ENCODE assay signal across 16 mouse cellular contexts in the genomic region with DNA sequence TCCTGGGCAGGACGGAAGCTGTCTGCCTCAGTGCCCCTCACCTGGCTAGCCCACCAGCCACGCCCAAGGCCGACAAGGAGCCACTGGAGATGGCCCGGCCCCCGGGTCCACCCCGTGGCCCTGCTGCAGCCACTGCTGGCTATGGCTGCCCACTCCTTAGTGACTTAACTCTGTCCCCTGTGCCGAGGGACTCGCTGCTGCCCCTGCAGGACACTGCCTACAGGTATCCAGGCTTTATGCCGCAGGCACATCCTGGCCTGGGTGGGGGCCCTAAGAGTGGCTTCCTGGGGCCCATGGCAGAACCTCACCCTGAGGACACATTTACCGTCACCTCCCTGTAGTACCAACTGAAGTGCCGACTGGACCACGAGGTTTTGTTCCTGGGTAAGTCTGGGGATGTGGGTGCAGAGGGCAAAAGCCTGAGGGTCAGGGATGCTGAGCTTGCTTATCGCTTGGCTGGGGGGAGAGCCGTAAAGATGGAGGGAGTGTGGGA. TPM values are rescaled to one million over a fixed set of nuclear protein-coding genes. Genes with fewer than 3 reads are reported as not detected.
DNase-seq lines count a peak whose midpoint lies in the region; ATAC-seq and TF ChIP-seq lines count a peak whose summit lies in the region.
"Had no signal": no experiment of that assay in that cellular context is flagged by ENCODE, and none has a peak within 500 bp of the region (broad histone marks: within the 10 kb centered on the region; RNA-seq: fewer than 3 reads in every experiment).

No protein-coding gene starts in this region.

- no peak overlapping the region for H3K4me2 ChIP-seq in hindbrain, postnatal 0 days (ENCODE audit: low read depth, low read length)
- H3K4me2 ChIP-seq in hindbrain, embryonic 12.5 days (replicated peaks) = no peak overlapping the region
- H3K4me2 ChIP-seq in lung, embryonic 14.5 days = no peak overlapping the region
- H3K4me2 ChIP-seq: heart, embryonic 15.5 days; hindbrain, embryonic 15.5 days; midbrain, embryonic 12.5 days had no signal

- peaks cover 54% of the 10 kb centered on the region for H3K36me3 ChIP-seq in hindbrain, postnatal 0 days (ENCODE audit: insufficient read depth, low read length)
- peaks cover 78% of the 10 kb centered on the region for H3K36me3 ChIP-seq in hindbrain, embryonic 12.5 days
- peaks cover 88% of the 10 kb centered on the region for H3K36me3 ChIP-seq in lung, embryonic 14.5 days (ENCODE audit: insufficient read depth)
- peaks cover 88% of the 10 kb centered on the region for H3K36me3 ChIP-seq in ES-E14 (ENCODE audit: control insufficient read depth, insufficient read depth, low read length, poor library complexity, severe bottlenecking)

- H3K27me3 ChIP-seq in hindbrain, postnatal 0 days (ENCODE audit: insufficient read depth, low read length) = no peaks in the 10 kb centered on the region
- H3K27me3 ChIP-seq in hindbrain, embryonic 12.5 days = no peaks in the 10 kb centered on the region
- H3K27me3 ChIP-seq in lung, embryonic 14.5 days (ENCODE audit: insufficient read depth, low read length) = no peaks in the 10 kb centered on the region
- H3K27me3 ChIP-seq: heart, embryonic 15.5 days; hindbrain, embryonic 15.5 days; midbrain, embryonic 12.5 days had no signal

- no peak for ATAC-seq in hindbrain, postnatal 0 days
- ATAC-seq in hindbrain, embryonic 12.5 days (ENCODE audit: low FRiP score) = no peak
- no peak for ATAC-seq in lung, embryonic 14.5 days (ENCODE audit: insufficient read depth)
- ATAC-seq: activated CD4-positive, CD25-positive, alpha-beta regulatory T cell, adult 4 months had no signal

- peak; percentile 36 for TF ChIP-seq CTCF in hindbrain, postnatal 0 days (IDR thresholded peaks at IDR 0.05; ENCODE audit: low read depth)
- TF ChIP-seq CTCF in lung, embryonic 14.5 days (IDR thresholded peaks at IDR 0.05; ENCODE audit: low read depth) = peak; percentile 42
- TF ChIP-seq CTCF in embryonic fibroblast, embryonic 13.5 days (IDR thresholded peaks at IDR 0.05; ENCODE audit: borderline replicate concordance, insufficient read depth, low read length) = peak; percentile 10; the same call in 1 of the 2 replicates

- no peak overlapping the region; the same call in 1 of the 2 replicates for H3K9ac ChIP-seq in hindbrain, postnatal 0 days (replicated peaks; ENCODE audit: low read length)
- H3K9ac ChIP-seq in hindbrain, embryonic 12.5 days = no peak overlapping the region
- H3K9ac ChIP-seq in lung, embryonic 14.5 days = no peak overlapping the region
- no peak overlapping the region for H3K9ac ChIP-seq in ES-E14 (ENCODE audit: insufficient read depth, low read depth, low read length, poor library complexity, severe bottlenecking)
- H3K9ac ChIP-seq: heart, embryonic 15.5 days; hindbrain, embryonic 15.5 days; midbrain, embryonic 12.5 days had no signal

- H3K4me1 ChIP-seq in hindbrain, postnatal 0 days (ENCODE audit: insufficient read depth, low read length) = peaks cover 7% of the 10 kb centered on the region; the same call in 1 of the 2 replicates
- peaks cover 2% of the 10 kb centered on the region; the same call in 1 of the 2 replicates for H3K4me1 ChIP-seq in hindbrain, embryonic 12.5 days
- H3K4me1 ChIP-seq in lung, embryonic 14.5 days (ENCODE audit: insufficient read depth) = no peaks in the 10 kb centered on the region
- H3K4me1 ChIP-seq in ES-E14 (ENCODE audit: control insufficient read depth in 2 of 2, insufficient read depth in 2 of 2, low read length in 2 of 2, poor library complexity in 1 of 2) = peaks cover 2 to 26% of the 10 kb centered on the region in 2 experiments; a peak in 1 of 4 replicates
- H3K4me1 ChIP-seq in embryonic fibroblast, embryonic 13.5 days (ENCODE audit: control insufficient read depth, insufficient read depth, low read length) = peaks cover 8% of the 10 kb centered on the region

- H3K4me3 ChIP-seq in hindbrain, postnatal 0 days (ENCODE audit: low read length) = no peak overlapping the region
- no peak overlapping the region for H3K4me3 ChIP-seq in hindbrain, embryonic 12.5 days
- no peak overlapping the region for H3K4me3 ChIP-seq in lung, embryonic 14.5 days (ENCODE audit: low read depth, low read length)
- no peak overlapping the region for H3K4me3 ChIP-seq in ES-E14 (ENCODE audit: insufficient read depth in 1 of 2, low read depth in 1 of 2, low read length in 2 of 2, poor library complexity in 1 of 2, severe bottlenecking in 1 of 2)
- H3K4me3 ChIP-seq in embryonic fibroblast, embryonic 13.5 days (ENCODE audit: insufficient read depth, low read length) = no peak overlapping the region
- H3K4me3 ChIP-seq: heart, embryonic 15.5 days; hindbrain, embryonic 15.5 days; midbrain, embryonic 12.5 days had no signal

- no peak for TF ChIP-seq POLR2A in embryonic fibroblast, embryonic 13.5 days (IDR thresholded peaks at IDR 0.05; ENCODE audit: low read depth, low read length)

- no peaks in the 10 kb centered on the region for H3K9me3 ChIP-seq in hindbrain, postnatal 0 days (ENCODE audit: low read length)
- no peaks in the 10 kb centered on the region for H3K9me3 ChIP-seq in hindbrain, embryonic 12.5 days (replicated peaks)
- no peaks in the 10 kb centered on the region for H3K9me3 ChIP-seq in lung, embryonic 14.5 days (ENCODE audit: low read depth, low read length)
- no peaks in the 10 kb centered on the region for H3K9me3 ChIP-seq in ES-E14 (ENCODE audit: control insufficient read depth, insufficient read depth, low read depth, low read length)
- H3K9me3 ChIP-seq: heart, embryonic 15.5 days; hindbrain, embryonic 15.5 days; midbrain, embryonic 12.5 days had no signal

- no peak overlapping the region for H3K27ac ChIP-seq in hindbrain, postnatal 0 days
- H3K27ac ChIP-seq in hindbrain, embryonic 12.5 days = no peak overlapping the region
- no peak overlapping the region for H3K27ac ChIP-seq in lung, embryonic 14.5 days (ENCODE audit: low read depth)
- peak overlapping the region; percentile 50; the same call in 1 of the 2 replicates for H3K27ac ChIP-seq in ES-E14 (ENCODE audit: insufficient read depth, low read depth, low read length, poor library complexity, severe bottlenecking)
- no peak overlapping the region for H3K27ac ChIP-seq in embryonic fibroblast, embryonic 13.5 days (ENCODE audit: insufficient read depth, low read length)
- H3K27ac ChIP-seq: heart, embryonic 15.5 days; hindbrain, embryonic 15.5 days; midbrain, embryonic 12.5 days had no signal

- no peak for DNase-seq in hindbrain, postnatal 0 days (ENCODE audit: low spot score)
- DNase-seq in lung, embryonic 14.5 days = no peak
- no peak for DNase-seq in lung, postnatal 14 days
- no peak for DNase-seq in ES-E14 (ENCODE audit: low read depth, low spot score)
- no peak for DNase-seq in cerebellum, adult 8-10 months
- DNase-seq: adrenal gland, postnatal 36 days; gastrocnemius, postnatal 25 days; kidney, adult 2 months; lung, postnatal 10 days; right cerebral cortex, postnatal 25 days had no signal

- WGBS in hindbrain, postnatal 0 days = 95% methylated on average over 14 of the region's 14 CpGs
- 91% methylated on average over 14 of the region's 14 CpGs for WGBS in hindbrain, embryonic 12.5 days
- 94% methylated on average over 14 of the region's 14 CpGs for WGBS in lung, embryonic 14.5 days

- in situ Hi-C loops in ES-E14 (cut with MboI; ENCODE audit: low sequenced_read_pairs in 2 of 2, unreplicated experiment in 2 of 2) = no loop called here

TF ChIP-seq in ES-E14, 5 proteins besides CTCF, POLR2A, EP300 and RAD21:
- TF ChIP-seq ZC3H11A (IDR thresholded peaks at IDR 0.05; ENCODE audit: borderline replicate concordance, low read depth, low read length) = no peak
- TF ChIP-seq ZNF384 (IDR thresholded peaks at IDR 0.05; ENCODE audit: low read depth, low read length) = no peak
- TF ChIP-seq HCFC1 (IDR thresholded peaks at IDR 0.05; ENCODE audit: borderline replicate concordance, insufficient read depth, low read length) = no peak
- TF ChIP-seq MAFK (IDR thresholded peaks at IDR 0.05; ENCODE audit: insufficient read depth, low read depth, low read length) = no peak
- TF ChIP-seq CHD2 (IDR thresholded peaks at IDR 0.05; ENCODE audit: low read depth, low read length) = no peak

RNA-seq across cellular contexts. Expression of a gene that starts 54.9 kb away (rescaled TPM):
- total RNA-seq in hindbrain, postnatal 0 days (2014; rRNA removed) = 88.2 and 106 TPM in 2 replicates
- polyA plus RNA-seq in hindbrain, postnatal 0 days (2015; fragmentation: Nextera tagmentation; extraction: Ambion mirVana) = 9.7 and 10.8 TPM in 2 replicates
- 12.8 and 15.3 TPM in 2 replicates for polyA plus RNA-seq in hindbrain, embryonic 12.5 days (2016; fragmentation: Nextera tagmentation; extraction: Ambion mirVana)
- polyA plus RNA-seq in lung, embryonic 14.5 days (2014; fragmentation: Nextera tagmentation; extraction: Ambion mirVana) = 10.2 and 10.5 TPM in 2 replicates
- 61.8 and 88.9 TPM in 2 replicates for total RNA-seq in ES-E14 (2012; rRNA removed)
- polyA plus RNA-seq in embryonic fibroblast, embryonic 13.5 days (2011; ENCODE audit: insufficient read length, low read depth, missing spikeins) = 37.5 and 46.0 TPM in 2 replicates
